Mouse (Mus musculus) cerebellum, adult 11-12 months (tissue): ENCODE measurements at regions not wholly inside any gene's neighbourhood (a gene's known extent, or its start where the extent isn't known, plus 50 kb on each side); places are given as distances from the start of the nearest gene placed in this dataset.

Source experiments
- DNase-seq: peaks from one replicate; pipeline ENCODE4 v3.0.0; 2022

DNA sequence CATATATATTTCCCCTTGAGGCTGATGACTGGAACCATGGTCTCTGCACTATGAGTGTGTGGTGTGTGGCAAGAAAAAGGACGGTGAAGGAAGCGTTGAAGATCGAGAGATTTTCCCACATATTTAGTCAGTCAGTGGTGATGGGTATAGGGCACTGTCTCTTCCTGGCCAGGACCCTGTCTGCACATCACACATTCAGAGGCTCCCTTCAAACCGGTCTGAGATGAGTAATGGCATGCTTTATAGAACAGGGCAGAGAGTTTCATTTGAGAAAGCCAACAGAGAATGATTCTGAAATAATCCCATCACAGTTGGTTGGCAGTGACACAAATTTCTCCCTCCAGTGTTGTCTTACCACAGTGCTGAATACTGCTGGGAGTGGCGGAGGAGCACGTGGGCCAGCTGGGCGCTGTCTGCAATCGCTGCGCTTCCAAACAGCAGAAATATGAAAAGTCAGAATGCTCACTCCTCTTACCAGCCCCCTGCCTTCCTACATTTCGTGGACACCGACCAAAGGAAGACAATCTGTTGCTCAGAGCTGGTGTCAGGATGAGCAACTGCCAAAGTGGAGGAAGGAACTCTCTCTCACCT, 77.2 kb upstream of the Rapgef5 start:
- DNase-seq, result no peak

DNA sequence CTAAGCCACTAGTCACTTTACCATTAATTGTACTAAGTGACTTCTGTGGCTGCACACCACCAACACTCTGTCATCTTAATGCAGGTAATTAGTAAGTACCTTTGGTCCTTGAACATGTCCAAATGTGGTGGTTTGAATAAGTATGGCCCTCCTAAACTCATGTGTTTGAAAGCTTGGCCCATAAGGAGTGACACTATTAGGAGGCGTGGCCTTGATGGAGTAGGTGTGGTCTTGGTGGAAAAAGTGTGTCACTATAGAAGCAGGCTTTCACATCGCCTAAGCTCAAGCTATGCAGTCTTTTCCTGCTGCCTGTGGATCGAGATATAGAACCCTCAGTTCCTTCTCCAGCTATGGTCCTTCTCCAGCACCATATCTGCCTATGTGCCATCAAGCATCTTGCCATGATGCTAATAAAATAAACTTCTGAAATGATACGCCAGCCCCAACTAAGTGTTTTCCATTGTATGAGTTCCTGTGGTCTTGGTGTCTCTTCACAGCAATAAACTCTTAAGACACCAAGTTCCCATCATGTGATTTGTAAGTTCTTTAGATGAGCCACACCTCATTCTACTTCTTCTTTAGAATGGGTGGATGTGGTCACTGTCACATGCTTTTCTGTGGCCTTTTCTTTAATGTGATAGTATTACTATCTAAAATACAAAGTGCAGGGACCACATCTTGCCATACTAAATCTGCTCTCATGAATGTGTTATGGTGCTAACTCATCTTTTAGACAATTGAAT, 71.9 kb upstream of the Rapgef5 start:
- no peak for DNase-seq

DNA sequence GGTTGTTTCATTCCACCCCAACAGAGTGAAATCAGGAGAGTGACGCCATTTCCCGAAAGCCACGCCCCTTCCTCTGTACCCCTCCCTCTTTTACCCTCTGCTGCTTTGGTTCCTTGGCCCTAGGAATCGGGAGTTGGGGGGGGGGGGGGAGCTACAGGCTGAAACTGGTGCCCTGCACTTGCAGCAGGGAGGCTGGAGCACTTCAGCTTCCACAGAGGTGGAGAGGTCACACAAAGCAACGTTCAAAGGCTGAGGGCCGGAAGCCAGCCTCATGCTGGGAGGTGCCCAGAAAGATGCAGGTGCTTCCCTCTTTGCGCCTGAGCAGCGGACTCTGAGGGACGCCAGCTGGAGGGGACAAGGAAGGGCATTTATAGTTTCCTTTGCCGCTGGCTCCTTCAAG, 69.1 kb upstream of the Rapgef5 start:
- DNase-seq, result no peak

DNA sequence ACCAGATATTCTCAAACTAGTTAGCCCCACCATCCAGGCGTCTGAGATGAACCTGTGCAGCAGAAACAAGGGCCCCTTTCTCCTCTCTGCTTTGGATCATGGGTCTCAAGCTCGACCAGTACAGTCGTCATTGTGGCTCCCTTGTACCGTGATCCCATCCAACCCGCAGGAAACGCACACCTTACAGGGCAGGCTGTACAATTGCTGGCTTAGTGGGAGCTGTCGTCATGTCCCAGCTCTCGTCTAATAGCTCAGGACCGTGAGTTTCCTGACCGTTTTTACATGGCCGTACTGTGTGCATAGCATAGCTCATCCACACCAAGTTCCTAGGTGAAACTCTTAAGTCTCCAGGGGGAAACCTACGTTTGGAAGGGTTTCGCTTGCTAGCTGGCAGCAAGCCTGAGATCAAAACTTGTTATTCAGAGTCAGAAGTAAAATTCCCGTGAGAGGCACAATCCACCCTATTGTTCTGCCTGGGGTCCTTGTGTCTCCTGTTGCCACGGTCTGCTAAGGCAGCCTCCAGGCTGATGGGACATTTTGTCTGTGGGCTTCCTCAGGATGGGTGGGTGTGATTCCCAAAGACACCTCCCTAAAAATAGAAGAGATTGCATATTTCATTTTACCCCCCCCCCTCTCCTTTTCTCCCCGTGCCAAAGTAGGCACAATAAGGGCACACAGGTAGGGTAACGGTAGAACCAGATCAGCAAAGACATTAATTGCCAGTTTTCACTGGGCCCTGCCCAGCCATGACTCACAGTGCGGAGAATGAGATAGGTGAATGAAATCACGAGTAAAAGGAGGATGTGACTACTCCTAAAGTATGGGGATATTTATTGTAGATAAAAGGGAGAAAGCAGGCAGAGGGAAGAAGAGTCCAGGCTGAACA, 68.2 kb upstream of the Rapgef5 start:
- DNase-seq, result no peak

DNA sequence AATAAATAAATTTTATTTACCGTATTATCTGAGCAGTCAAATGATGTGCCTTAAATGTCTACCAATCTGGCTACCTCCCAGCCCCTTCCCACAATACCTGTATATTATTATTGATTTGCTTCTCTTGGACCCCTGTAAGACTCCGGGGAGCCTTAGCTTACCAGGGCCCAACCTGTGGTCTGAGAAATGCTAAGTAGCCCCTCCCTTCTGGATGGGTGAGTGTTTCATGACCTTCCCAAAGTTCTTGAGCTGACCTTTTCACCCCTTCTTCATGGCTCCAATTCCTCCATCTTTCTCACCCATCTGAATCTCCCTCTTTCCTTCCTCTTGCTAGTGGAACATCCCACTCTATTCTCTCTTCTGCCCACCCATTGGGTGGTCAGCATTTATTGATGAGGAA, 67.2 kb upstream of the Rapgef5 start:
- no peak for DNase-seq

DNA sequence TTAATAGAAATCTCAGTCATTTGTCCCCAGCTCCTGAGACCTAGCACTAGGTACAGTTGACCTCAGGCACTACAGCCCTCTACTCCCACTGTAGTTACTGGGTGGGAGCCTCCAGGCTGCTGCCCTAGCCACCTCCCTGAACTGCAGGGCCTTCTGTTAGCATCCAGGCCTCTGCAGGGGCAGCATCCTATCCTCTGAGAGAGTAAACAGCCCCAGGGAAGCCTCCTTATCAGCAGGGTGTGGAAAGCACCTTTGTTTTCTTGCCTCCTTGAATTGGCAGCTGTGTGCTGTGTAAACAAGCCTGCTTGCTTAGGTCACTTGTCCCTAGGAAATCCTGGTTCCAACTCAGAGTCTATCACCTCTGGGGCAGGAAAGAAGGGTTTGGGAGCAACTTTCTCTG, 66.2 kb upstream of the Rapgef5 start:
- no peak for DNase-seq

DNA sequence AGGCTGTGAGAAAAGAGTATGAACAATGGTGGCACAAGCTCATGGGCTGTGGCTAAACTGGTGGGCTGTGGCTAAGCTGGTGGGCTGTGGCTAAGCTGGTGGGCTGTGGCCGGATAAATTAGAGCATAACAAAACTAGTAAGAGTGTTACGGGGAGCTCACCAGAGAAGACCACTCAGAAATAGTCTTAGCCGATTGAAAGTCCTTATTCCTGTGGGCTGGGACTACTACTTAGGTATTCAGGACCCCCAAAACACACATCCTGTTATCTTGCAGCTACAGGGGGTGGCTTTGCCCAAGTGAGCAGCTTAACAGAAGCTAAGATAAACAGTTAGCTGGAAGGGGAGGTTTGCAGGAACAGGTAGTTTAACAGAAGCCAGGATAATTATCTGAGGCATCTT, 65.4 kb upstream of the Rapgef5 start:
- DNase-seq, result no peak

DNA sequence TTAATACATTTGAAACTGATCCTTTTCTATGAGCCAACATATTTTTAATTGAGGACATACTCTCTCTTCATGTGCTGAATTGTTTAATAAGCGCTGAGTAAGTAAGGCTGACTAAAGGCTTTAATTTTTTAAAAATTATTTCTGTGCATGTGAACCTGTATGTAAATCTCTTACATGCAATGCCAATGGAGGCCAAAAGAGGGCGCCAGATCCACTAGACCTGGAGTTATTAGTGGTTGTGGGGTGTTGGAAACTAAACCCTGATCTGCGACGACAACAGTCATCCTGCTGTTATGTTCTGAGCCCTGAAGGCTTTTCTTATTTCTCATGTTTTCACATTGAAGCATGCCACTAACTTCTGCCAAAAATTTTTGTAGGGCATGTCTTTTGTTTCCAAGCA, 64.8 kb upstream of the Rapgef5 start:
- DNase-seq, result no peak

DNA sequence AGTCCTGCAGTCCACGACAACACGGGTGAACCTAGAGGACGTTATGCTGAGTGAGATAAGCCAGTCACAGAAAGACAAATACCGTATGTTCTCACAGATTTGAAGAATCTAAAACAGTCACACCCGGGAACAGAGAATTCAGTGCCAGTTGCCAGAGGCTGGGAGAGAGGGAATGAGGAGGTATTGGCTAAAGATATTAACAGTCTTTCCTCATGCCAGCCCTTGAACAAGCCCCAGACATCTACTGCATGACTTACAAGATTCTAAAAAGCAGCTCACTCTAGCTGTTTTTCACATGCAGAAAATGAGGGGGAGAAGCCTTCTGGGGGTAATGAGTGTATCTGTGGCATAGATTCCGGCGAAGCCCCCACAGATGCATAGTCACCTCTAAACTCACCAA, 60.5 kb upstream of the Rapgef5 start:
- no peak for DNase-seq

DNA sequence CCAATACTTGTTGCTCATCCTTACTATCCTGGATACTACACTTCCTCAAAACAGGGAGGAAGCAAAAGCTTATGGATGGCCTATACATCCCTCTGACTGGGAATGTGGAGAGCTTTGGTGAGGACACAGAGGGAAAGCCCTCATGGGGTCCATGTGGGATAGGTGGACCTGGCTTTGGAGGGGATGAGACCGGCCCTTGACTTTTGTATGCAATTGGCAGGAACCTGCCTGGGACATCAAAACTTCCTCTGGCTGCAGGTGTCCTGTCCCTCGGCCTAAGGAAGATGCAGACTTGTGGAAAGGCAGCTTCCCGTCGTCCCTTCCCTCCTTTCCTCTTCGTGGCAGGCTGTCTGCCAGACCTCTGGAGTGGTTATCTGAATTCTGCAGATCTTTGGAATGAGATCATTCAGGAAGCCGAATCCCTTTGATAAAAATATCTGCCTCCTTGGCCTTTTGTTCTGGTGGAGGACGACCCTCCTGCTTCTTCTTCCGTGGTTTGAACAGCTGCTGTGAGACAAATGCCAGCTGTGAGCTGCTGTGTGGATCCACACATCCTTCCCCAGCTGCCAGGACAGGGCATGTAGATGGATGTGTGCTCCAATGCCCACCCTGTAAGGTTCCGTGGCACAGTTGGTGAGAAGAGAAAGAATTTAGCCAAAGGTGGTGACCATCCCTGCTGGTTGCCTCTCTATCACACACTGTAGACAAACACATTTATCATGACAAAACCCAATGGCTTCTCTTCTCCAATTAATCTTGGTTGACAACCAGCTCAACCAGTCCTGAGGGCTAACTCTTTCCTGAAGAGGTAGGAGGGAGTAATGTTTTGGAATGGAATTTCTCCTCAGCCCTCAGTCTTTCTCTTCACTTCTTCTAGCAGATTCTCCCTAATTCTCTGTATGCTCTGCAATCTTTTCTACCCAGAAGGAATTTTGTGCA, 57.9 kb upstream of the Rapgef5 start:
- no peak for DNase-seq

DNA sequence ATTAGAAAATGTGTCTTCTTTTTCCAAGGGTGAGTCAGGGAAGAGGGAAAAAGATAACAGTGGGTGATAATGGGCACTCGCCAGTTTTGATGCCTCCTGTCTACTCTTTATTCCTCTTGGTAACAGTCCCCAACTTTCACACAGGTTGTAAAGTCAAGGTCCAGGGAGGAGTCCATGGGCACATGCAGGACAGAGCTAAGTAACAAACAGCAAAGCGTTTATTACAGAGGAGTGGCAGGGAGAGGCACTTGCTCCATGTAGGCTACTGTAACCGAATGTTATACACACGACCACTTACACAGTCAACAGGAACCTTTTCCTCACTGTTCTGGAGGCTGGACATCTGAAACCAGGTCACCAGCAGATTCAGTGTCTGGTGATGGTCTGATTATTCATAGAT, 56.7 kb upstream of the Rapgef5 start:
- DNase-seq, result no peak

DNA sequence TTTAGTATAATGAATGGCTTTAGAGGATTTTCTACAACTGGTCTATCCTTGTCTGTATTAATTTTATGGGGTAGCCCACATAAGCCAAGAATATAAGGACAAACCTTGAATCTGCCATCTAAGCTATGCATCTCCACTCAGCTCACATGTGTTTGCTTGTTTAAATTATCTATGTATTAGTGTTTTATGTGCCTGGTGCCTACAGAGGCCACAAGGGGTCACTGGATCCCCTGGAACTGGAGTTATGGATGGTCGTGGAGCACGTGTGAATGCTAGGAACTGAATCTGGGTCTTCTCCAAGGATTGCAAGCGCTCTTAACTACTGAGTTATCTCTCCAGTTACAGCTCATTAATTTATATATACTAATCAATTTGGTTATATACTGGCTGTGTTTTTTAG, 51.1 kb upstream of the Rapgef5 start:
- no peak for DNase-seq

DNA sequence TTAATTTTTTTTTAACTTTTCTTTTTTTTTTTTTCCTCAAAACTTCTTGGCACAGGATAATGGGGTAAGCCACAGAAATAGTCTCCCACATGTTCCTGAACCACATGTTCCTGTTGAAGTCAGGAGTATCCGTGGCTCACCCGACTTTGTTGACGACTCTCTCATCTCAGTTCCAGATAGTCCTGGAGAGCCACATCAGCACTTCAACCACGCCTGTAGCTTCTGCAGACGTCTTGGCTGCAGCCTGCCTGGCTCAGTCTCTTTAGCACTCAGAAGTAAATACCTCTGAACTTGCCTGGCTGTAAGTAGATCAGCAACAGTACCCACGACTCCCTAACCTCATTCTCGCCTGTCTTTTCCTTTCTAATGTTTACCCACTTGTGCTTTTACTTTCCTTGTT, 50.3 kb upstream of the Rapgef5 start:
- no peak for DNase-seq
